Mouse (Mus musculus): ENCODE results near the gene Olfr1395. TPM values are rescaled to one million over a fixed set of nuclear protein-coding genes. Genes with fewer than 3 reads are reported as not detected.
"Not testable (repeated sequence)": the region's sequence is repeated elsewhere in the genome, so short reads cannot be mapped to it uniquely, and the experiment has no call there.

Olfr1395 gene
- polyA plus RNA-seq, 1 experiment from 2014 or later, result not detected

DNA sequence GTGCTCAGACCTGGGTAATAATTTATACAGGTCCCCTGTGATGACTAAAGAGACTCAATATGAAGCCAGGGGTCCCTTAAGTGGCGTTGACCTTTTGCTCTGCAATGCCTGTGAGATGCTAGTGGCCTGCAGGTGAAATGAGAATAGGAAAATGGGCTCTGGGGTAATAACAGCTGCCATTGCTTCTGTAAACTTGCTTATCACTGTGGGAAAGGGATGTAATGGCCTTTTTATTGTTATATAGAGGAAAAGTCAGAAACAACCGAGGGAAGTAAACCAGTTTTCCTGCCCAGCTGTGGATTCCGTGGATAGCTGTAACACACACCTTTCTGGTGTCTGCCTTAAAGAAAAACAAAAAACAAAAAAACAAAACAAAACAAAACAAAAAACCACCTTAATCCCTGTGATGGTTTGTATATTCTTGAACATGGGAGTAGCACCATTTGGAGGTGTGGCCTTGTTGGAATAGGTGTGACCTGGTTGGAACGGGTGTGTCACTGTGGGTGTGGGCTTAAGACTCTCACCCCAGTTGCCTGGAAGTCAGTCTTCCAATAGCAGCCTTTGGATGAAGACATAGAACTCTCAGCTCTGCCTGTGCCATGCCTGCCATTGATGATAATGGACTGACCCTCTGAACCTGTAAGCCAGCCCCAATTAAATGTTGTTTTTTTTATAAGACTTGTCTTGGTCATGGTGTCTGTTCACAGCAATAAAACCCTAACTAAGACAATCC lies 34.1 kb downstream of the Olfr1395 start:
- H3K9me3 ChIP-seq (replicated peaks); H3K4me2 ChIP-seq; H3K27ac ChIP-seq (ENCODE audit: poor library complexity, severe bottlenecking); H3K36me3 ChIP-seq; ATAC-seq (ENCODE audit: insufficient number of reproducible peaks, low FRiP score); H3K27me3 ChIP-seq (replicated peaks); H3K4me3 ChIP-seq; H3K4me1 ChIP-seq (replicated peaks); H3K9ac ChIP-seq: not testable (repeated sequence)
- WGBS, result 67% methylated on average over 4 of the region's 4 CpGs

DNA sequence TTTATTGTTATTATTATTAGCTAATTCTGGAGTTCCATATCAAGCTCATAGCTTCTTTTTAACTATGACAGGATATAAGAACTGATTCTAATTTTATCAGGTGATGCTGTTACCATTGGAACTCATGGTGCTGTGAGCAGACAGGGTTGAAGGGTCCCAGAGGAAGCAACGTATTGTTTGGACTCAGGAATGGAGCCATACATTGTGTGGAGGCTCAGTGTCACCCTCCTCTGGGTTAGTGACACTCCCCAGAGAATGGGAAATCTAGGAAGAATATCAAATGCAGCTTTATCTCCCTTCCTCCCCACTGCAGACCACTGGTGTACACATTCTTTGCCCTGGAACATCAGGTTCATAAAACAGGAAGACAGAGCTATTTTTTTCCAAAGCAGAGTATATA lies 41.1 kb downstream of the Olfr1395 start:
- no peaks in the 10 kb centered on the region for H3K4me1 ChIP-seq (replicated peaks)
- H3K36me3 ChIP-seq, result no peaks in the 10 kb centered on the region
- H3K27me3 ChIP-seq (replicated peaks), result no peaks in the 10 kb centered on the region
- H3K4me2 ChIP-seq, result no peak overlapping the region
- no peaks in the 10 kb centered on the region for H3K9me3 ChIP-seq (replicated peaks)
- ATAC-seq (ENCODE audit: insufficient number of reproducible peaks, low FRiP score), result no peak
- no peak overlapping the region for H3K4me3 ChIP-seq
- H3K9ac ChIP-seq, result no peak overlapping the region
- no peak overlapping the region for H3K27ac ChIP-seq (ENCODE audit: poor library complexity, severe bottlenecking)
- WGBS, result 58% methylated on average over 1 of the region's 1 CpGs

DNA sequence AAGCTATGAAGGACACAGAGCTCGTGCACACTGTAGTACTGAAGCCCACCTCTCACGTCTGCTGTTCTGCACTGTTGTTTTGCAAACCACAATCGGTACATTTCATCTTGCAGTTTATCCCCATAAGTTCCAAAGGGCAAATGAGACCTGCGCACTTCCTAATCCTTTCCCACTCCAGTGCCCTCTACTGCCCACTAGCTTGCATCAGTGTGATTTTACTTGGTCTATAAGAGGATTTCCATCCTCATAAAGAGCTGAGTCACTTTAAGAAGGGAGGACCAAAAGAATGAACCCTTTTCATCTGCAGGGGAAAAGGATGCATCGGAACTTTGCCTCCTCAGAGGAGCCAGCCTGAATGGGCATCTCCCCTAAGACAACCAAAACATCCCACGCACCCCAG lies 44.4 kb downstream of the Olfr1395 start:
- Histone ChIP-seq H3K9me3 (replicated peaks) (no peaks in the 10 kb centered on the region), H3K27me3 (replicated peaks) (no peaks in the 10 kb centered on the region), H3K36me3 (no peaks in the 10 kb centered on the region), H3K4me1 (replicated peaks) (no peaks in the 10 kb centered on the region), H3K9ac (no peak overlapping the region), H3K4me2 (no peak overlapping the region), H3K4me3 (no peak overlapping the region), H3K27ac (ENCODE audit: poor library complexity, severe bottlenecking) (no peak overlapping the region)
- 77% methylated on average over 6 of the region's 6 CpGs for WGBS
- ATAC-seq (ENCODE audit: insufficient number of reproducible peaks, low FRiP score), result no peak

DNA sequence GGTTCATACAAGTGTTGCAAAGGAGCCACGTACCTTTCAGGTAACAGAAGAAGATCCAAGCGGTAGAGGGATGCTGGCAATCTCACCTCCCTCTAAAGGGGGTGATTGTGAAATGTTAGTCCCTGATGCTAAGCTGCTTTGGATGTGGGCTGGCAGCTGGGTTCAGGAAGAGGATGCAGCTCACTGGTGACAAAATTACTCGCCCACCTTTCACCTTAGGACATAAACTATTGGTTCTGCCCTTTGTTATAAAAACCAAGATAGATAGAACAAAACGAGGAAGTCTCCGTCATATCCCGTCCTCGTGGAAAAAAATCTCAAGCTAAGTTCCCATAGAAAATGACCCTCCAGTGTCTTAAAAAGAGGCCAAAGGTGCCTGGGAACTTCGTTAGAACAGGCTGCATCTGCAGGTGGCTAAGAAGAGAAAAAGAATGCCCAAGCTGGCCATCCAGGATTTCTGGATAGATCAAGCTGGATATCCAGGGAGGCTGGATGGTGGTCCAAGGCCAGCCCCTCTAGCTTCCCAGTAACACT lies 44.9 kb downstream of the Olfr1395 start, which contains the start of gene Btnl9:
Gene Btnl9 (minus strand): TSS at position 205 of the 534 bp plus-strand sequence.
- no peaks in the 10 kb centered on the region for H3K4me1 ChIP-seq (replicated peaks)
- ATAC-seq (ENCODE audit: insufficient number of reproducible peaks, low FRiP score), result no peak
- no peak within 1 kb of the TSS for H3K27ac ChIP-seq (ENCODE audit: poor library complexity, severe bottlenecking)
- no peaks in the 10 kb centered on the region for H3K27me3 ChIP-seq (replicated peaks)
- H3K4me3 ChIP-seq, result no peak within 1 kb of the TSS
- WGBS, result 64% methylated on average over 8 of the region's 8 CpGs
- no peaks in the 10 kb centered on the region for H3K9me3 ChIP-seq (replicated peaks)
- no peak within 1 kb of the TSS for H3K4me2 ChIP-seq
- no peaks in the 10 kb centered on the region for H3K36me3 ChIP-seq
- no peak within 1 kb of the TSS for H3K9ac ChIP-seq

DNA sequence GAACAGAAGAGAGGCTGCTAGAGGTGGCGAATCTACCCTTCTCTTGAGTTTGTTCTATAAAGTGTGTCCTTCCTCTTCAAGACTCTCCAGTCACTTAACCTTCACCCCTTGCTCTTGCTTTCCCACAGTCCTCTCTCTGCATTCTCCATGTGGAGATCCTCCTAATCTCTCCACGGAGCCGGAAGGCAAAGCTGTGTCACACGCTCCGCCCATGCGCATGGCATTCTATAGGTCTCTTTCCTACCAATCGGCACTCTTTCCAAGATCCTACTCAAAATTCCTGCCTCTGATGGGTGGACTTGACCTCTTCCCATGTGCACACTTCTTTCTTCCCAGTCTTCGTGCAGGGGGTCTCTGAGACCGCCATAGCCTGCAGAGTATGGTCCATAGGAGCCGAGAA lies 45.6 kb downstream of the Olfr1395 start:
- 62% methylated on average over 10 of the region's 10 CpGs for WGBS
- H3K9ac ChIP-seq, result no peak overlapping the region
- H3K4me1 ChIP-seq (replicated peaks), result no peaks in the 10 kb centered on the region
- H3K4me2 ChIP-seq, result no peak overlapping the region
- no peaks in the 10 kb centered on the region for H3K9me3 ChIP-seq (replicated peaks)
- ATAC-seq (ENCODE audit: insufficient number of reproducible peaks, low FRiP score), result no peak
- H3K27me3 ChIP-seq (replicated peaks), result no peaks in the 10 kb centered on the region
- H3K36me3 ChIP-seq, result no peaks in the 10 kb centered on the region
- no peak overlapping the region for H3K4me3 ChIP-seq
- no peak overlapping the region for H3K27ac ChIP-seq (ENCODE audit: poor library complexity, severe bottlenecking)

DNA sequence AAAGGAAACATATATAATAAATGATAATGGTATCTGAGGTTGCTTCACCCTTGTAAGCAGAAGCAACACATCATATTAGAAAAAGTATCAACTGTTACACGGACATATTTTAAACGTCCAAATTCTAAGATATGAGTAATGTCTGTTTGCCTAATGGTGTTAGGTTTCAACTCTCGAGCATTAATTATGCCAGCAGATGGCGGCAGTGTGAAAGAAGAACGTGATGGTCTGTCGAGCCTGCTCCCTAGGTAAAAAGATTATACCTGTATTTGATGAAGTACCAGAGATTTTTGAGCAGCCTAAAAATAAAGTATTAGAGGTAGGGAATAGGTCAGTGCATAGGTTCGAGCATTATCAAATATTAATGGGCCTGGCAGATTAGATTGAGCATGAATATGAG lies 47.7 kb downstream of the Olfr1395 start:
- Histone ChIP-seq H3K4me1 (replicated peaks) (no peaks in the 10 kb centered on the region), H3K27ac (ENCODE audit: poor library complexity, severe bottlenecking) (no peak overlapping the region), H3K4me2 (no peak overlapping the region), H3K4me3 (no peak overlapping the region), H3K9me3 (replicated peaks) (no peaks in the 10 kb centered on the region), H3K27me3 (replicated peaks) (no peaks in the 10 kb centered on the region), H3K9ac (no peak overlapping the region), H3K36me3 (no peaks in the 10 kb centered on the region)
- 5% methylated on average over 7 of the region's 7 CpGs for WGBS
- ATAC-seq (ENCODE audit: insufficient number of reproducible peaks, low FRiP score), result no peak

DNA sequence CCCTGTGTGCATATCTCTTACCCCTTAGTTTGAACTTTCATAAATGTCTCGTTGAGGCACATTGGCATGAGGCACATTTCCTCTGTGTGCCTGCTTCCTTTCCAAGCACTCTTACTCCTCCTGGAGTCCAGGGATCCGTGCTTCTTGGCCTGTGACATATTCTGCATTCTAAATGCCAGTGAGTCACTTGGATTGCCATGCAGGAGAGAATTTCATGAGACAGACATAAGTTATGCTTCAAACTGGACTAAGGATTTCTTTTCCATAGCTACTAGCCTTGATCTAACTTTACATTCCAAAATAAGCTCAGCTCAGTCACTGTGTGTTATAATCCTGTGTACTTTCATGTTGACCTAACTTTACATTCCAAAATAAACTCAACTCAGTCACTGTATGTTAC lies 49.0 kb downstream of the Olfr1395 start:
- H3K4me1 ChIP-seq (replicated peaks), result 0 out of 2 replicates have a peak, but pooled peaks cover 3% of the 10 kb centered on the region
- H3K27me3 ChIP-seq (replicated peaks), result no peaks in the 10 kb centered on the region
- no peaks in the 10 kb centered on the region for H3K9me3 ChIP-seq (replicated peaks)
- H3K27ac ChIP-seq (ENCODE audit: poor library complexity, severe bottlenecking), result no peak overlapping the region
- no peak overlapping the region for H3K4me3 ChIP-seq
- no peaks in the 10 kb centered on the region for H3K36me3 ChIP-seq
- 46% methylated on average over 2 of the region's 2 CpGs for WGBS
- no peak overlapping the region for H3K4me2 ChIP-seq
- H3K9ac ChIP-seq, result no peak overlapping the region
- ATAC-seq (ENCODE audit: insufficient number of reproducible peaks, low FRiP score), result no peak

DNA sequence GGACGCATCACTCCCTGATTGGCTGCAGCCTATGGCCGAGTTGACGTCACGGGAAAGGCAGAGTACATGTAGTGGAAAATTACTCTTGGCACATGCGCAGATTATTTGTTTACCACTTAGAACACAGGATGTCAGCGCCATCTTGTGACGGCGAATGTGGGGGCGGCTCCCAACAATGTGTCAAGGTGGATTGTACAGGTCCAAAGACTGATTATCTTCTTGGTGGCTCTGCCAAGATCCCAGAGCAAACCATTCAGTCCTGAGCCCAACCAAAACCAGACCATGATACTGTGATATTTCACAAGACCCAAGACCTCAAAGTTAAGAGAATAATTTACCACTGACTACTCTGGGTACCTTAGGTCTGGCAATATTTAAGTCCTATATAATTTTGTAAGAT lies 52.7 kb downstream of the Olfr1395 start:
- not testable (repeated sequence) for H3K9me3 ChIP-seq (replicated peaks); H3K36me3 ChIP-seq; H3K4me2 ChIP-seq; H3K27ac ChIP-seq (ENCODE audit: poor library complexity, severe bottlenecking); H3K4me1 ChIP-seq (replicated peaks); H3K4me3 ChIP-seq; H3K27me3 ChIP-seq (replicated peaks); ATAC-seq (ENCODE audit: insufficient number of reproducible peaks, low FRiP score); H3K9ac ChIP-seq
- WGBS, result 85% methylated on average over 9 of the region's 9 CpGs

DNA sequence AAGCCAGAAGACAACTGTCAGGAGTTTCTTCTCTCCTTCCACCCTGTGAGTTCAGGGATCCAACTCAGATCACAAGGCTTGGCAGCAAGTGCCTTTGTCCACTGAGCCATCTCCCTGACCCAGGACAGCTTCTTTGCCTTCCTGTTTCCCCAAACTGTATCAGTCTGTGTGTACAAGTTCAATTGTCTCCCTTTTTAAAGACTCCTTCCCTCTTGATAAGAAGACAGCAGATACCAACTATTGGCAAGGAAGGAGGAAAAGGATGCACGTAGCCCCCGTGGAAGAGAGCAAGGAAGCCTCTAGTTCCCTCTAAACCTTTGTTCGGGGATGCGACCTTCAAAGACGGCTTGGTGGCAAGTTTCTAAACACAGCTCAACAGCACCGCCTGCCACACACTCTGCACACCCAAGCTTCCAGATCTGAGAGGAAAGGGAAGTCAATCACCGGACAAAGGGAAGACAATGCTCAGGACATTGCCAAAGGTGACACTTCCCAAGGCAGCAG lies 53.8 kb downstream of the Olfr1395 start:
- 63% methylated on average over 7 of the region's 7 CpGs for WGBS
- no peaks in the 10 kb centered on the region for H3K27me3 ChIP-seq (replicated peaks)
- H3K27ac ChIP-seq (ENCODE audit: poor library complexity, severe bottlenecking), result no peak overlapping the region; the same call in 1 of the 2 replicates
- no peak for ATAC-seq (ENCODE audit: insufficient number of reproducible peaks, low FRiP score)
- H3K4me2 ChIP-seq, result no peak overlapping the region
- H3K9me3 ChIP-seq (replicated peaks), result no peaks in the 10 kb centered on the region
- no peak overlapping the region for H3K4me3 ChIP-seq
- H3K9ac ChIP-seq, result no peak overlapping the region
- no peaks in the 10 kb centered on the region for H3K36me3 ChIP-seq
- 0 out of 2 replicates have a peak, but pooled peaks cover 3% of the 10 kb centered on the region for H3K4me1 ChIP-seq (replicated peaks)

Other genes with a start within 250 kb of the Olfr1395 start
- 0.09 and 0.22 TPM in 2 replicates for gene Gm5431, start 240.1 kb upstream of the Olfr1395 start, polyA plus RNA-seq (2016; fragmentation: Nextera tagmentation; extraction: Ambion mirVana)
- gene Psme2b, start 196.1 kb upstream of the Olfr1395 start, polyA plus RNA-seq (2016; fragmentation: Nextera tagmentation; extraction: Ambion mirVana), result 1.1 and 1.5 TPM in 2 replicates
- not detected in 2 replicates for gene Olfr56, start 163.4 kb upstream of the Olfr1395 start, polyA plus RNA-seq (2016; fragmentation: Nextera tagmentation; extraction: Ambion mirVana)
- gene 9930111J21Rik1, start 162.9 kb upstream of the Olfr1395 start, polyA plus RNA-seq (2016; fragmentation: Nextera tagmentation; extraction: Ambion mirVana), result 0.09 TPM in 1 of 2 replicates, not detected in the other
- gene Gm12185, start 150.0 kb upstream of the Olfr1395 start, polyA plus RNA-seq (2016; fragmentation: Nextera tagmentation; extraction: Ambion mirVana), result not detected in 2 replicates
- not detected in 2 replicates for gene Tgtp1, start 148.1 kb upstream of the Olfr1395 start, polyA plus RNA-seq (2016; fragmentation: Nextera tagmentation; extraction: Ambion mirVana)
- 0.23 and 0.24 TPM in 2 replicates for gene 9930111J21Rik2, start 91.0 kb upstream of the Olfr1395 start, polyA plus RNA-seq (2016; fragmentation: Nextera tagmentation; extraction: Ambion mirVana)
- not detected in 2 replicates for gene Tgtp2, start 78.1 kb upstream of the Olfr1395 start, polyA plus RNA-seq (2016; fragmentation: Nextera tagmentation; extraction: Ambion mirVana)
- 0.55 and 0.68 TPM in 2 replicates for gene Ifi47, start 65.7 kb upstream of the Olfr1395 start, polyA plus RNA-seq (2016; fragmentation: Nextera tagmentation; extraction: Ambion mirVana)
- not detected in 2 replicates for gene Olfr1396, start 27.4 kb upstream of the Olfr1395 start, polyA plus RNA-seq (2016; fragmentation: Nextera tagmentation; extraction: Ambion mirVana)
- gene Olfr1394, start 12.1 kb downstream of the Olfr1395 start, polyA plus RNA-seq (2016; fragmentation: Nextera tagmentation; extraction: Ambion mirVana), result not detected in 2 replicates
- 1.4 and 1.9 TPM in 2 replicates for gene Btnl9, start 44.9 kb downstream of the Olfr1395 start, polyA plus RNA-seq (2016; fragmentation: Nextera tagmentation; extraction: Ambion mirVana)
- gene Zfp62, start 61.0 kb downstream of the Olfr1395 start, polyA plus RNA-seq (2016; fragmentation: Nextera tagmentation; extraction: Ambion mirVana), result 33.5 and 34.6 TPM in 2 replicates
- 45.7 TPM in 2 replicates for gene Mgat1, start 101.9 kb downstream of the Olfr1395 start, polyA plus RNA-seq (2016; fragmentation: Nextera tagmentation; extraction: Ambion mirVana)
- 0.08 and 0.27 TPM in 2 replicates for gene Olfr1393, start 136.0 kb downstream of the Olfr1395 start, polyA plus RNA-seq (2016; fragmentation: Nextera tagmentation; extraction: Ambion mirVana)
- not detected in 2 replicates for gene Olfr1392, start 143.0 kb downstream of the Olfr1395 start, polyA plus RNA-seq (2016; fragmentation: Nextera tagmentation; extraction: Ambion mirVana)
- not detected in 2 replicates for gene Olfr10, start 162.5 kb downstream of the Olfr1395 start, polyA plus RNA-seq (2016; fragmentation: Nextera tagmentation; extraction: Ambion mirVana)
- not detected in 2 replicates for gene Olfr1391, start 180.5 kb downstream of the Olfr1395 start, polyA plus RNA-seq (2016; fragmentation: Nextera tagmentation; extraction: Ambion mirVana)
- gene Olfr1390, start 192.9 kb downstream of the Olfr1395 start, polyA plus RNA-seq (2016; fragmentation: Nextera tagmentation; extraction: Ambion mirVana), result not detected in 2 replicates